Mouse (Mus musculus) CH12.LX (cell line): ENCODE measurements around the gene Fosb. TPM values are rescaled to one million over a fixed set of nuclear protein-coding genes. Genes with fewer than 3 reads are reported as not detected.
A peak's percentile ranks its signal among the peaks of the same experiment; 100 is the strongest.

Experiments
- DNase-seq: peaks from one replicate; pipeline ENCODE4 v3.0.0-alpha.2; 2013; ENCODE audit errors: extremely low read depth
- H3K27ac ChIP-seq: 2 replicates; pipeline ENCODE4 v1.5.1; 2012; ENCODE audit warnings: low read depth, mild to moderate bottlenecking, control low read depth, moderate library complexity; ENCODE audit not compliant: insufficient read depth
- H3K27me3 ChIP-seq: replicated peaks from 2 replicates; pipeline ENCODE3; 2012; ENCODE audit warnings: inconsistent platforms
- H3K36me3 ChIP-seq, 2 experiments: replicated peaks in 1 of 2; 2 replicates each; pipeline versions ENCODE3 to v1.6.1; 2012; ENCODE audit warnings: inconsistent platforms in 1 of 2, low read length in 1 of 2, mild to moderate bottlenecking in 1 of 2, mixed read lengths in 1 of 2, moderate library complexity in 1 of 2; ENCODE audit not compliant: control insufficient read depth in 1 of 2, insufficient read depth in 1 of 2
- H3K4me1 ChIP-seq, 2 experiments: 2 replicates each; pipeline ENCODE4 v1.6.1; 2012; ENCODE audit warnings: inconsistent platforms in 1 of 2, moderate library complexity in 1 of 2; ENCODE audit not compliant: insufficient read depth in 2 of 2, control insufficient read depth in 1 of 2
- H3K4me2 ChIP-seq: 2 replicates; pipeline ENCODE4 v1.6.1; 2012; ENCODE audit warnings: low read depth, mild to moderate bottlenecking, control low read depth; ENCODE audit not compliant: poor library complexity, insufficient read depth, severe bottlenecking
- H3K4me3 ChIP-seq, 3 experiments: fragments of 150-350 bp in 1 of 3; sonication (generic) in 1 of 3; replicated peaks in 1 of 3; 2 replicates each; pipeline versions ENCODE3 to v1.5.1; 2011 to 2012; ENCODE audit warnings: low read depth in 2 of 3, low read length in 2 of 3, mild to moderate bottlenecking in 2 of 3, moderate library complexity in 2 of 3, control low read depth in 1 of 3, improper control_type of control experiment in 1 of 3, inconsistent platforms in 1 of 3, mixed read lengths in 1 of 3; ENCODE audit not compliant: poor library complexity in 1 of 3
- H3K79me2 ChIP-seq: replicated peaks from 2 replicates; pipeline ENCODE4 v1.6.1; 2012; ENCODE audit warnings: mild to moderate bottlenecking, moderate library complexity; ENCODE audit not compliant: control insufficient read depth, poor library complexity, insufficient read depth, severe bottlenecking; ENCODE audit errors: extremely low read depth
- H3K9ac ChIP-seq: 2 replicates; pipeline ENCODE4 v1.6.1; 2012; ENCODE audit warnings: low read depth, mild to moderate bottlenecking, control low read depth, moderate library complexity; ENCODE audit not compliant: insufficient read depth
- H3K9me3 ChIP-seq: replicated peaks from 2 replicates; pipeline ENCODE3; 2012; ENCODE audit warnings: low read length, inconsistent platforms, mixed read lengths
- BHLHE40 ChIP-seq: IDR thresholded peaks from 2 replicates; pipeline ENCODE4 v1.6.1; 2011; ENCODE audit warnings: mild to moderate bottlenecking, low read depth, low read length, improper control_type of control experiment
- CHD1 ChIP-seq: IDR thresholded peaks from 2 replicates; pipeline ENCODE4 v1.6.1; 2012; ENCODE audit warnings: low read depth, low read length, improper control_type of control experiment, inconsistent platforms
- E2F4 ChIP-seq: IDR thresholded peaks from 2 replicates; pipeline ENCODE4 v1.6.1; 2011; ENCODE audit warnings: low read depth, low read length, improper control_type of control experiment; ENCODE audit not compliant: insufficient replicate concordance
- ELF1 ChIP-seq: IDR thresholded peaks from 2 replicates; pipeline ENCODE4 v1.6.1; 2014; ENCODE audit warnings: low read depth, mild to moderate bottlenecking, inconsistent platforms, low read length, improper control_type of control experiment
- ETS1 ChIP-seq: conservative IDR thresholded peaks from 2 replicates; pipeline ENCODE4 v1.6.1; 2012; ENCODE audit warnings: low read depth, mild to moderate bottlenecking, inconsistent platforms, low read length, improper control_type of control experiment, moderate library complexity
- IRF4 ChIP-seq: IDR thresholded peaks from 2 replicates; pipeline ENCODE4 v1.6.1; 2014; ENCODE audit warnings: low read depth, mild to moderate bottlenecking, inconsistent platforms, low read length, improper control_type of control experiment
- JUN ChIP-seq: IDR thresholded peaks from 2 replicates; pipeline ENCODE4 v1.6.1; 2011; ENCODE audit warnings: low read depth, mild to moderate bottlenecking, low read length, improper control_type of control experiment, moderate library complexity; ENCODE audit not compliant: insufficient read depth
- KAT2A ChIP-seq: IDR thresholded peaks from 2 replicates; pipeline ENCODE4 v1.6.1; 2012; ENCODE audit warnings: low read length, improper control_type of control experiment, inconsistent platforms; ENCODE audit not compliant: insufficient replicate concordance
- MAFK ChIP-seq: IDR thresholded peaks from 2 replicates; pipeline ENCODE4 v1.6.1; 2011; ENCODE audit warnings: low read length, improper control_type of control experiment; ENCODE audit not compliant: insufficient replicate concordance
- MAZ ChIP-seq: IDR thresholded peaks from 2 replicates; pipeline ENCODE4 v1.6.1; 2012; ENCODE audit warnings: low read depth, mild to moderate bottlenecking, inconsistent platforms, low read length, improper control_type of control experiment, moderate library complexity
- MYC ChIP-seq: IDR thresholded peaks from 2 replicates; pipeline ENCODE4 v1.6.1; 2011; ENCODE audit warnings: low read depth, mild to moderate bottlenecking, improper control_type of control experiment, low read length
- PAX5 ChIP-seq: IDR thresholded peaks from 2 replicates; pipeline ENCODE4 v1.6.1; 2012; ENCODE audit warnings: low read length, inconsistent platforms, mixed read lengths
- RCOR1 ChIP-seq: conservative IDR thresholded peaks from 2 replicates; pipeline ENCODE4 v1.6.1; 2012; ENCODE audit warnings: low read depth, mild to moderate bottlenecking, inconsistent platforms, low read length, improper control_type of control experiment
- SMC3 ChIP-seq: IDR thresholded peaks from 2 replicates; pipeline ENCODE4 v1.6.1; 2011; ENCODE audit warnings: low read depth, low read length, improper control_type of control experiment
- TBP ChIP-seq: conservative IDR thresholded peaks from 2 replicates; pipeline ENCODE4 v1.6.1; 2011; ENCODE audit warnings: low read depth, low read length, improper control_type of control experiment
- USF1 ChIP-seq: IDR thresholded peaks from 2 replicates; pipeline ENCODE4 v1.6.1; 2014; ENCODE audit warnings: low read depth, mild to moderate bottlenecking, inconsistent platforms, low read length, improper control_type of control experiment
- ZKSCAN1 ChIP-seq: IDR thresholded peaks from 2 replicates; pipeline ENCODE4 v1.6.1; 2012; ENCODE audit warnings: low read depth, inconsistent platforms, low read length, improper control_type of control experiment, borderline replicate concordance
- ZNF384 ChIP-seq: IDR thresholded peaks from 2 replicates; pipeline ENCODE4 v1.6.1; 2012; ENCODE audit warnings: low read depth, low read length, improper control_type of control experiment, inconsistent platforms
- dilution Hi-C: fragments of 300-500 bp; cut with MboI; formaldehyde crosslinking; loops from 2 replicates; pipeline ENCODE4 v1.14.3; 2020; ENCODE audit warnings: low sequenced_read_pairs; ENCODE audit not compliant: extremely low pct_unique_long_range_greater_than_20kb, extremely low pct_ligation_motif_present
- in situ Hi-C: fragments of 300-500 bp; cut with MboI; formaldehyde crosslinking; loops from 3 replicates; pipeline ENCODE4 v1.14.3; 2019; ENCODE audit warnings: low sequenced_read_pairs, low pct_ligation_motif_present, low pct_unique_long_range_greater_than_20kb, mixed read lengths
- polyA plus RNA-seq: library from polyadenylated mRNA; unstranded; fragments of >175 nt; gene quantifications from 2 replicates; pipeline ENCODE4 v1.2.1, GENCODE M21; 2012; ENCODE audit warnings: low read depth; ENCODE audit not compliant: insufficient read length
- total RNA-seq, 2 experiments: library from RNA; depleted of rRNA; stranded (reverse); fragments of 300-350 nt in 1 of 2; fragments of >200 nt in 1 of 2; gene quantifications; 2 replicates each; pipeline ENCODE4 v1.2.3; 2012 to 2014

Fosb gene
- total and polyA plus RNA-seq, 3 experiments: 0.08 to 0.56 TPM; not detected in 1

DNA sequence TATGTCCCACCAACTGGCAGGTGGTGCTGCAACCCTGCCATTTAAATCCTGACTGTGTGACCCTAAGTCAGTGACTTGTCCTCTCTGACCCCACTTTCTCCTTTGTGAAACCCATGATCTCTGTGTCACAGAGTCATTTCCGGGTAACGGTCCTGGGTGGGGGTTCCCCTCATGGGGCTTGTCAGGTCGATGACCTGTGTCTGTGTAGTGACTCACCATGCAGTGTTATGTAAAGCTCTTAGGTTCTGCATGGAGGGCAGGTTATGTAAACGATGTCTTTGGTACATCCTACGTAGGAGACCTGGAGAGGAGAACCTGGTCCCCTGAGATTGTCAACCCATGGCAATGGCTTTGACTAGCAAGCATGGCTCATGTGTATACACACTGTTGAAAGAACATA is 11.6 kb upstream of the Fosb start:
- Histone ChIP-seq H3K36me3 (no peaks in the 10 kb centered on the region), H3K79me2 (no peaks in the 10 kb centered on the region), H3K4me3 (no peak overlapping the region), H3K27ac (no peak overlapping the region), H3K27me3 (peaks cover 80% of the 10 kb centered on the region), H3K9me3 (peaks cover 12% of the 10 kb centered on the region), H3K9ac (no peak overlapping the region), H3K4me1 (peaks cover 19 to 57% of the 10 kb centered on the region in 2 experiments), H3K4me2 (no peak overlapping the region)
- peak; percentile 78 for DNase-seq
- in situ Hi-C loops: no loop called here
- dilution Hi-C loops: no loop called here
- TF ChIP-seq ETS1: peak; percentile 94
- TF ChIP-seq USF1: no peak
- TF ChIP-seq MYC: no peak
- no peak for TF ChIP-seq RCOR1
- no peak for TF ChIP-seq PAX5
- peak; percentile 48; the same call in 1 of the 2 replicates for TF ChIP-seq BHLHE40
- TF ChIP-seq E2F4: no peak
- TF ChIP-seq IRF4: peak; percentile 26; the same call in 1 of the 2 replicates
- TF ChIP-seq ELF1: peak; percentile 75

DNA sequence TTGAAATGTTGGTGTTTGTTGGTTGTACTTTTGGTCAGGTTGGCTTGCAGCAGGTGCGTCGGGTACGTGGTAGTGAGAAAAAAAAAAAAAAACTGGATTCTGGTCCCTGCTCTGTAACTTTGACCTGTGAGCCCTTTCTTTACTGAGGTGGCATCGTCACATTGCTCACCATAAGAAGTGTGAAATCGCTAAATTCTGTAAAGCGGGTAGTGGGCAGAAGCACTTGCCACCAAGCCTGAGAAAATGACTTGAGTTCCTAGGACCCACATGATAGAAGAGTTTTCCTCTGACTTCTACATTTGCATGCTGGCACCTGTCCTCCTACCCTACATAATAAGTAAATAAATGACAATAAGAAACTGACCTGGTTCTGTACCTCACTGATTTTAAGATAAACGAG is 10.8 kb upstream of the Fosb start:
- Histone ChIP-seq H3K79me2 (no peaks in the 10 kb centered on the region), H3K27ac (no peak overlapping the region), H3K36me3 (no peaks in the 10 kb centered on the region), H3K4me3 (no peak overlapping the region), H3K9ac (no peak overlapping the region), H3K4me2 (peak overlapping the region; percentile 76), H3K27me3 (peaks cover 87% of the 10 kb centered on the region), H3K9me3 (peaks cover 12% of the 10 kb centered on the region), H3K4me1 (peaks cover 20 to 56% of the 10 kb centered on the region in 2 experiments)
- in situ Hi-C loops (no loop called here), dilution Hi-C loops (no loop called here)
- no peak for DNase-seq
- TF ChIP-seq ZKSCAN1 (no peak), CHD1 (no peak), MAFK (no peak), SMC3 (no peak), KAT2A (no peak), TBP (no peak), MAZ (no peak), ETS1 (no peak), JUN (no peak), BHLHE40 (no peak), ZNF384 (no peak)
